Mouse (Mus musculus) midbrain, embryonic 14.5 days (tissue): Measurements from ENCODE around the gene Cisd3. TPM values are rescaled to one million over a fixed set of nuclear protein-coding genes. Genes with fewer than 3 reads are reported as not detected.
"Not testable (repeated sequence)": the region's sequence is repeated elsewhere in the genome, so short reads cannot be mapped to it uniquely, and the experiment has no call there.

Experiments
- ATAC-seq: fragments of 200-750 bp; cut with Nextera tagmentation; 2 replicates; pipeline ENCODE4 v1.8.0; 2017; ENCODE audit warnings: moderate number of reproducible peaks, moderate library complexity; ENCODE audit not compliant: low FRiP score, low TSS enrichment
- DNase-seq: peaks from one replicate; pipeline ENCODE4 v3.0.0-alpha.2; 2015
- H3K27ac ChIP-seq: fragments of 300-500 bp; sonication (generic); replicated peaks from 2 replicates; pipeline ENCODE4 v1.5.1; 2014; ENCODE audit warnings: mild to moderate bottlenecking, low read depth, low read length, moderate library complexity
- H3K27me3 ChIP-seq: fragments of 300-500 bp; sonication (generic); 2 replicates; pipeline ENCODE4 v1.6.1; 2014; ENCODE audit warnings: low read length, control low read depth, mixed read lengths; ENCODE audit not compliant: control insufficient read depth, insufficient read depth
- H3K36me3 ChIP-seq: fragments of 300-500 bp; sonication (generic); 2 replicates; pipeline ENCODE4 v1.6.1; 2014; ENCODE audit warnings: low read length, control low read depth; ENCODE audit not compliant: control insufficient read depth, insufficient read depth
- H3K4me1 ChIP-seq: fragments of 300-500 bp; sonication (generic); 2 replicates; pipeline ENCODE4 v1.6.1; 2014; ENCODE audit warnings: mild to moderate bottlenecking, antibody characterized with exemption, low read length, control low read depth; ENCODE audit not compliant: control insufficient read depth, insufficient read depth
- H3K4me2 ChIP-seq: fragments of 300-500 bp; sonication (generic); 2 replicates; pipeline ENCODE4 v1.6.1; 2014; ENCODE audit warnings: mild to moderate bottlenecking, low read length, moderate library complexity
- H3K4me3 ChIP-seq: fragments of 300-500 bp; sonication (generic); replicated peaks from 2 replicates; pipeline ENCODE4 v1.5.1; 2014; ENCODE audit warnings: low read depth, low read length
- H3K9ac ChIP-seq: fragments of 300-500 bp; sonication (generic); replicated peaks from 2 replicates; pipeline ENCODE4 v1.6.1; 2014; ENCODE audit warnings: mild to moderate bottlenecking, low read length, moderate library complexity
- H3K9me3 ChIP-seq: fragments of 300-500 bp; sonication (generic); 2 replicates; pipeline ENCODE4 v1.6.1; 2016; ENCODE audit warnings: low read length, control low read depth, mixed read lengths; ENCODE audit not compliant: control insufficient read depth
- WGBS: fragments of 180-500 bp; shearing (Covaris S2); extraction: QIAGEN DNeasy Blood & Tissue Kit; methylation state at CpG from one replicate; pipeline ENCODE4 v1.1.7; 2014; 5-methylcytosine and 5-hydroxymethylcytosine counted together
- polyA plus RNA-seq: library from polyadenylated mRNA; unstranded; fragments of >200 nt; fragmentation: Nextera tagmentation; extraction: Ambion mirVana; gene quantifications from 2 replicates; pipeline ENCODE4 v1.2.1, GENCODE M21; 2014

The Cisd3 gene
- polyA plus RNA-seq, 1 experiment from 2014 or later, result 17.4 TPM

- Histone ChIP-seq H3K9me3 (peaks cover 4% of the 10 kb centered on the region; the same call in 1 of the 2 replicates), H3K9ac (no peak overlapping the region), H3K27ac (no peak overlapping the region), H3K36me3 (peaks cover 85% of the 10 kb centered on the region), H3K4me2 (no peak overlapping the region), H3K27me3 (no peaks in the 10 kb centered on the region), H3K4me3 (no peak overlapping the region), H3K4me1 (no peaks in the 10 kb centered on the region)
- no peak for DNase-seq
- whole genome bisulfite sequencing, result 89% methylated on average over 15 of the region's 15 CpGs
- no peak for ATAC-seq
Measured at GRCm38 (mm10) chr11:97718281-97718860, 32.7 kb downstream of the Cisd3 start.

GRCm38 (mm10) chr11:97719041-97719440 lies 33.4 kb downstream of the Cisd3 start:
- Histone ChIP-seq H3K27ac (no peak overlapping the region), H3K27me3 (no peaks in the 10 kb centered on the region), H3K4me3 (no peak overlapping the region), H3K36me3 (peaks cover 85% of the 10 kb centered on the region), H3K9me3 (peaks cover 4% of the 10 kb centered on the region; the same call in 1 of the 2 replicates), H3K4me2 (no peak overlapping the region), H3K4me1 (no peaks in the 10 kb centered on the region), H3K9ac (no peak overlapping the region)
- 92% methylated on average over 4 of the region's 4 CpGs for WGBS
- DNase-seq (no peak), ATAC-seq (no peak)

- Histone ChIP-seq H3K36me3 (peaks cover 97% of the 10 kb centered on the region), H3K27me3 (no peaks in the 10 kb centered on the region), H3K27ac (no peak overlapping the region), H3K9me3 (peaks cover 4% of the 10 kb centered on the region; the same call in 1 of the 2 replicates), H3K9ac (no peak overlapping the region), H3K4me1 (no peaks in the 10 kb centered on the region), H3K4me2 (no peak overlapping the region), H3K4me3 (no peak overlapping the region)
- 96% methylated on average over 4 of the region's 4 CpGs for WGBS
- ATAC-seq, result no peak
- DNase-seq, result no peak
Measured at GRCm38 (mm10) chr11:97721338-97721737, 35.7 kb downstream of the Cisd3 start.

- Histone ChIP-seq H3K4me2 (no peak overlapping the region), H3K9ac (no peak overlapping the region), H3K27me3 (no peaks in the 10 kb centered on the region), H3K4me3 (no peak overlapping the region), H3K36me3 (peaks cover 97% of the 10 kb centered on the region), H3K27ac (no peak overlapping the region), H3K4me1 (no peaks in the 10 kb centered on the region), H3K9me3 (peaks cover 4% of the 10 kb centered on the region; the same call in 1 of the 2 replicates)
- WGBS, result 94% methylated on average over 7 of the region's 7 CpGs
- ATAC-seq (no peak), DNase-seq (no peak)
Measured at GRCm38 (mm10) chr11:97723709-97724108, 38.1 kb downstream of the Cisd3 start.

DNA sequence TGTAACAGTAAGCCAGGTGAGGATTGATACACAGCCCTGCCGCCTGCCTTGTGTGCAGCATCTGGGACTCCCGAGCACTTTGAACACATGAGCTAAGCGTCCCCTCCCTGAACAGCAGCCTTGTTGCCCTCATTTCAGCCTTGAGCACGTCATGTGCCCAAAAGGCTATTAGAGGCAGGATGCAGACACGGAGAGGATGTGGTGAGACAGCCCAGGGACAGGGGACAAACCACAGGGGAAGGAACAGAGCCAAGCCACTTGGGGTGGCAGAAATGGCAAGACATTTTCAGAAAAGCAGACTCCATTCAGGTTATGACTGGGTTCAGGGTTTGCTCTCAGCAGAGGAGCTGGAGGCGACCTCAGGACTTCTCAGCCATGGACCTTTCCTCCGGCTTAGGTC lies 42.7 kb downstream of the Cisd3 start:
- DNase-seq (no peak), ATAC-seq (no peak)
- Histone ChIP-seq H3K4me2 (no peak overlapping the region), H3K4me3 (no peak overlapping the region), H3K36me3 (peaks cover 84% of the 10 kb centered on the region), H3K9me3 (no peaks in the 10 kb centered on the region), H3K27me3 (no peaks in the 10 kb centered on the region), H3K27ac (no peak overlapping the region), H3K9ac (no peak overlapping the region), H3K4me1 (no peaks in the 10 kb centered on the region)
- 86% methylated on average over 7 of the region's 7 CpGs for WGBS

DNA sequence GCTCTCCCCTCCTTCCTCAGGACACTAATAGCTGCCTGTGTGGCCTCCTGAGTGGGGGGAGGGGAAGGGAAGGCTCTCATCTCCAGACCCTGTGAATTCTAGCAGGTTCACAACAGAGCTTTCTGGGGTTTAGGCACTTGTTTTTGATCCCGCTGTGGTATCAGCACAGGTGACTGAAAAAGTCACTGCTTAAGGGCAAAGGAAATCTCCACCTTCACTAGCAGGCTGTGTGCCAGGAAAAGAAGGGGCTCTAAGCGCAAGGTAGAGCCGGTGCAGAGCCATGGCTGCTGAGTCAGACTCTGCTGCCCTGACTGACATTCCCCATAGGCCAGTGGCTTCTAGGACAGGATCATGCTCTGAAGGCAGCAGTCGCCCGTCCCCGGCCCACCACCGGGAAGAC lies 43.1 kb downstream of the Cisd3 start:
- DNase-seq, result no peak
- H3K27me3 ChIP-seq, result no peaks in the 10 kb centered on the region
- 94% methylated on average over 7 of the region's 7 CpGs for WGBS
- H3K27ac ChIP-seq, result no peak overlapping the region
- H3K4me3 ChIP-seq, result no peak overlapping the region
- peaks cover 81% of the 10 kb centered on the region for H3K36me3 ChIP-seq
- H3K9me3 ChIP-seq, result no peaks in the 10 kb centered on the region
- H3K4me1 ChIP-seq, result no peaks in the 10 kb centered on the region
- H3K9ac ChIP-seq, result no peak overlapping the region
- ATAC-seq, result no peak
- no peak overlapping the region for H3K4me2 ChIP-seq

- Histone ChIP-seq H3K4me2 (no peak overlapping the region), H3K9me3 (no peaks in the 10 kb centered on the region), H3K4me1 (no peaks in the 10 kb centered on the region), H3K9ac (no peak overlapping the region), H3K27ac (no peak overlapping the region), H3K4me3 (no peak overlapping the region), H3K36me3 (peaks cover 33% of the 10 kb centered on the region), H3K27me3 (no peaks in the 10 kb centered on the region)
- WGBS, result 73% methylated on average over 10 of the region's 10 CpGs
- DNase-seq (no peak), ATAC-seq (no peak)
Measured at GRCm38 (mm10) chr11:97733689-97734088, 48.1 kb downstream of the Cisd3 start.

DNA sequence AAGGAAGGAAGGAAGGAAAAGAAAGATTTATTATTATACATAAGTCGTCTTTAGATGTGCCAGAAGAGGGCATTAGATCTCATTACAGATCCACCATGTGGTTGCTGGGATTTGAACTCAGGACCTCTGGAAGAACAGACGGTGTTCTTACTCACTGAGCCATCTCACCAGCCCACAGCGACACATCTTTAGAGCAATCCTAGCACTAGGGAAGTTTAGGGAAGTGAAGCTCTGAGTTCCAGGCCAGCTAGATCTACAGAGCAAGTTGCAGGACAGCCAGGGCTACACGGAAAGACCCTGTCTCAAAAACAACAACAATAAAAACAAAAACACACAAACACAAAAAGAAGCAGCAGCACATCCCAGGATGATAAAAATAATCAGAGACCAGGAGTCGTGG lies 49.2 kb downstream of the Cisd3 start:
- not testable (repeated sequence) for ATAC-seq

DNA sequence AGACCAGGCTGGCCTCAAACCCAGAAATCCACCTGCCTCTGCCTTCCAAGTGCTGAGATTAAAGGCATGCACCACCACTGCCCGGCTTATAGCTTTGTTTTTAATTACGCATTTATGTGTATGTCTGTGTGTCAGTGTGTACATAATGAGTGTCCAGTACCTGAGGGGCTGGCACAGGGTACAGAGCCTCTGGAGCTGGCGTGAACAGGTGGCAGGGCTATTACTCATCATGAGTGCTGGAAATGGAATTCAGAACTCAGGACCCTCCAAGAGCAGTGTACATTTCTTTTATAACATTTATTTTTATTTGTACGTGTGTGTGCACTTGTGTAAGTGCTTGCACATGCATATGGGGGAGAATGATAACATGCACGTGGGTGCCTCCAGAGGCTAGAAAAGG lies 51.0 kb downstream of the Cisd3 start:
- ATAC-seq (no peak), DNase-seq (no peak)
- Histone ChIP-seq H3K27me3 (no peaks in the 10 kb centered on the region), H3K36me3 (peaks cover 7% of the 10 kb centered on the region), H3K4me3 (no peak overlapping the region), H3K4me1 (no peaks in the 10 kb centered on the region), H3K9ac (no peak overlapping the region), H3K9me3 (no peaks in the 10 kb centered on the region), H3K27ac (no peak overlapping the region), H3K4me2 (no peak overlapping the region)
- 92% methylated on average over 5 of the region's 5 CpGs for WGBS

More for the DNA sequence above, 49.2 kb downstream of the Cisd3 start:
- not testable (repeated sequence) for H3K4me3 ChIP-seq, H3K9me3 ChIP-seq, H3K4me2 ChIP-seq, H3K9ac ChIP-seq, H3K27me3 ChIP-seq, DNase-seq, H3K4me1 ChIP-seq, H3K27ac ChIP-seq
- 93% methylated on average over 5 of the region's 5 CpGs for WGBS
- peaks cover 23% of the 10 kb centered on the region for H3K36me3 ChIP-seq
